Mouse (Mus musculus): Measurements from ENCODE around the gene Plekhg1. TPM values are rescaled to one million over a fixed set of nuclear protein-coding genes. Genes with fewer than 3 reads are reported as not detected.

Gene Plekhg1
- polyA plus RNA-seq, 1 experiment: 0.43 TPM

DNA sequence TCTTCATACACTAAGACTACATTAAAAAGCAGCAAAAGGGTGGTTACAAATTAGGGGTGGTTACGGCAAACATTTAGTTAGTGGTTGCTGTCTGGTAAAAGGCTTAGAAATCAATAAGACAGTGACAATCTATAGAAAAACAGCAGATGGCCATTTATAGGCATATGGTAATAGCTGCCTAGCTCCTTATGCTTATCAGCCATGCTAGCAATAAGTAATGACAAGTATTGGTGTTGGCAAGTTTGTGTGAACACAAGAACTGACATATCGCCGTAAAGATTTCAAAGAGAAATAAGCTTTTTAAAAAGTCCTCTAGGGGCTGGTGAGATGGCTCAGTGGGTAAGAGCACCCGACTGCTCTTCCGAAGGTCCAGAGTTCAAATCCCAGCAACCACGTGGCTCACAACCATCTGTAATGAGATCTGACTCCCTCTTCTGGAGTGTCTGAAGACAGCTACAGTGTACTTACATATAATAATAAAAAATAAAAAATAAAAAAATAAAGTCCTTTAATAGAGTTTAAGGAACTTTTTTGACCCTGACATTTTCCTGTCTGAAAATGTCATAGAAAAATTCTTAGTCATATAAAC, 250.2 kb downstream of the Plekhg1 start:
- H3K4me3 ChIP-seq (replicated peaks): no peak overlapping the region
- peaks cover 35% of the 10 kb centered on the region for H3K4me1 ChIP-seq
- no peaks in the 10 kb centered on the region for H3K9me3 ChIP-seq
- H3K36me3 ChIP-seq (replicated peaks; ENCODE audit: low read length): peaks cover 78% of the 10 kb centered on the region
- TF ChIP-seq GATA1 (IDR thresholded peaks at IDR 0.05; ENCODE audit: borderline replicate concordance, low read length) (no peak), FLI1 (IDR thresholded peaks at IDR 0.05; ENCODE audit: low read length) (no peak)
- H3K27me3 ChIP-seq (replicated peaks): no peaks in the 10 kb centered on the region

DNA sequence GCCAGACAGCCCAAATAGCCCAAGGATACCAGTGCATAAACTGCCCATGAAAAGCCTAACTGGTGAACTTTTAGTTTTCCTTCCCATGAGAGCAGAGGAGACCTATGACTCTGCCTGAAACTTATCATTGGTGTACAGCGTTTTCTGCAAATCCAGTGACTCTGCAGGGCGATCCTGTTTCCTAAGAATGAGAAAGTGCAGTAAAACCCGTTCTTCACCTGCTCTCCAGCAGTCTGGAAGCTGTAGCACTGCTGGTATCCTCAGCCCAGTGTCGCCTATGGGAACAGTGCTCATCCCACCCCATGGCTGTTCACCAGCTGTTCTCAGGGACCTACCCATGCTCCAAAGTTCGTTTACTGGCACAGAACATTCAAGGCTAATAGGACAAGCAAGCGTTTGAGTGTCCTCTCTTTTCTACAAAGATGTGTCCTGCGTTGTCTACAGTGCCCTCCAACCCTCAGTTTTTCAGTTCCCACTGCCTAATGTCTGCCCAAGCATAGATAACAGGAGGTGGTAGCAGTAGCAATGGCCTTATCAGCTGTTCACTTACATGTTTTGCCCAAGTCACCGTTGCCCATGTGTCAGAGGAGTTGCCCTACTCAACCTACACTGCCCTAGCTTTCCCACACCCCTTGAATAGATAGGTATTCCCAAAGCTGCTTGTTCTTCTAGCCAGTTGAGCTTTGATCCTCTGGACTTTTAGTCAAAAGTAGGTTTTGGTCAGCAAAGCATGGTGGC, 253.4 kb downstream of the Plekhg1 start:
- Histone ChIP-seq H3K36me3 (replicated peaks; ENCODE audit: low read length) (peaks cover 95% of the 10 kb centered on the region), H3K9me3 (no peaks in the 10 kb centered on the region), H3K4me3 (replicated peaks) (peak overlapping the region; percentile 65), H3K4me1 (peaks cover 43% of the 10 kb centered on the region), H3K27me3 (replicated peaks) (no peaks in the 10 kb centered on the region)
- no peak for TF ChIP-seq GATA1 (IDR thresholded peaks at IDR 0.05; ENCODE audit: borderline replicate concordance, low read length)
- TF ChIP-seq FLI1 (IDR thresholded peaks at IDR 0.05; ENCODE audit: low read length): no peak

GRCm38 (mm10) chr10:3995277-3995676, 255.1 kb downstream of the Plekhg1 start:
- Histone ChIP-seq H3K9me3 (no peaks in the 10 kb centered on the region), H3K4me1 (peaks cover 47% of the 10 kb centered on the region), H3K36me3 (replicated peaks; ENCODE audit: low read length) (peaks cover 95% of the 10 kb centered on the region), H3K27me3 (replicated peaks) (no peaks in the 10 kb centered on the region), H3K4me3 (replicated peaks) (no peak overlapping the region)
- TF ChIP-seq FLI1 (IDR thresholded peaks at IDR 0.05; ENCODE audit: low read length): no peak
- TF ChIP-seq GATA1 (IDR thresholded peaks at IDR 0.05; ENCODE audit: borderline replicate concordance, low read length): no peak

DNA sequence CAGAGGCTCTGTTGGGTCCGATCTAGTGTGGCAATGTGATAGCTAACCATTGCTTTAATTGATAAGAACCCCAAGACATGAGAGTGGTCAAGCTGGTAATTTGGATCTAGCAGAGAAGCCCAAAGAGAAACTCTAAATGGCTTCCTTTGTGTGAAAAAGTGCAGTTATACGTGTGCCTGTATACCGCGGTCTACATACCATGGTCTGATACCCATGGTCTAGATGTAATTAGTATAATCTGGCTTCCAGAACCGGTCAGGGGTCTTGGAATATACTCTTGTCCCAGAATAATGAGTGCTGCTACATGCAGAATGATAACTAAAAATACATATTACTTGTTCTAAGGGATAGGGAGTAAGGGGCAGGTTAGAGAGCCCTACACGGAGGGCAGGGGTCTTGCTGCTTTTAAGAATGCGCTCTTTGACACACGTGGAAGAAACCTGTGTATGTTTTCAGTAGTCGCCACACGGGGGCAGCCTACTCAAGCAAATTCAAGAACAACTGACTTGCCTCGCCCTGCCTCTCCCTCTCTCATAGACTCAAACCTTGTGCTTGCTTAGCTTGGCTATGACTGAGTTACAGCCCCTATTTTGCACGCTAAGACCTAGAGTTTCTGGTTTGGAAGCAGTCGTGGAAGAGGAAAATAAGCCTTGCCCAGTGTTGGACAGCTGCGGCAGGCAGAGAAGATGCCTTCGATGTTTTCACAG, 256.2 kb downstream of the Plekhg1 start:
- H3K4me3 ChIP-seq (replicated peaks): no peak overlapping the region
- H3K27me3 ChIP-seq (replicated peaks): no peaks in the 10 kb centered on the region
- peaks cover 95% of the 10 kb centered on the region for H3K36me3 ChIP-seq (replicated peaks; ENCODE audit: low read length)
- peaks cover 50% of the 10 kb centered on the region for H3K4me1 ChIP-seq
- H3K9me3 ChIP-seq: no peaks in the 10 kb centered on the region
- TF ChIP-seq GATA1 (IDR thresholded peaks at IDR 0.05; ENCODE audit: borderline replicate concordance, low read length): no peak
- TF ChIP-seq FLI1 (IDR thresholded peaks at IDR 0.05; ENCODE audit: low read length): no peak

DNA sequence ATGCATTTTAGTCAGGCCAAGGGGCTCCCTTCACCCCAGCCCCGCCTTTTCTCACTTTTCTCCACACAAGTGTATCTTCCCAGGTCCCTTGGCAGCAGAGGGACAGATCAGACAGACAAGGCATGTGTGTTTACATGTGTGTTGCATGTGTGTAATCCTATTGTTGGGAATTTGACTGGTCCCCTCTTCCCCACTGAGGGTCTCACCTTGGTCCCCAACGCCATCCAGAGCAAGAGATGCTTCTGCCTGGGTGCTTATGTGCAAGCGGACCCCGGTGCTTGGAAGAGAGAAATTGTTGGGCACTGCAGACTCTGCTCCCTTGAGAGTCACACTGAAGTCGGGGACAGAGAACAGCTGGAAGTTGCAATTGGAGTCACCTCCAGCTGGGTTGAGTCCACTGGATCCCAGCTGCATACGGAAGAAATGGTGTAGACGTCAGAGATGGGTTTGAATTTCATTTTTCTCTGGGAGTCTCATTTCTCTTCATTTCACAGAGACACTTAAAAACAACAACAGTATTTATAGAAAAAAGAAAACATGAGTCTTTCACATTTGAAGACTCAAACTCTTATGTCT, 257.8 kb downstream of the Plekhg1 start:
- TF ChIP-seq GATA1 (IDR thresholded peaks at IDR 0.05; ENCODE audit: borderline replicate concordance, low read length) (no peak), FLI1 (IDR thresholded peaks at IDR 0.05; ENCODE audit: low read length) (no peak)
- Histone ChIP-seq H3K36me3 (replicated peaks; ENCODE audit: low read length) (peaks cover 95% of the 10 kb centered on the region), H3K9me3 (no peaks in the 10 kb centered on the region), H3K4me3 (replicated peaks) (no peak overlapping the region), H3K27me3 (replicated peaks) (no peaks in the 10 kb centered on the region), H3K4me1 (peaks cover 36% of the 10 kb centered on the region)

DNA sequence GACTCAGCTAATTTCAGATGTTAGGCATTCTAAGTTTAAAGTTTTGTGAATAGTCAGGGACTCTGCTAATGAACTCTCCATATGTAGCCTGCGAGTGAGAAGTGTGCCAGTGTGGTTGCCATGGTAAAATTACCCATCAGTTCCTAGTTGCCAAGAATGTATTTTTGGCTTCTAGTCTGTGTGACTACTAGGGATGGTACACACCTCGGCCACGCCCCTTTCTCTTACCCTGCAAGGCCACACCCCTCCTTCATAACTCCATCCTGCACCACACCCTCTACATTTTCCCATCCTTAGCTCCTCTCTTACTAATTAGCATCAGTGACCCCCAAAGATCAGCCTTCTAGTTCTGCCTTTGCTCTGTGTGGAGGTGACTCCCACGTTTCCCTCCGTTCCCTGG, 262.5 kb downstream of the Plekhg1 start:
- Histone ChIP-seq H3K4me3 (replicated peaks) (no peak overlapping the region), H3K4me1 (peaks cover 17% of the 10 kb centered on the region), H3K36me3 (replicated peaks; ENCODE audit: low read length) (peaks cover 87% of the 10 kb centered on the region), H3K27me3 (replicated peaks) (no peaks in the 10 kb centered on the region), H3K9me3 (no peaks in the 10 kb centered on the region)
- TF ChIP-seq FLI1 (IDR thresholded peaks at IDR 0.05; ENCODE audit: low read length): no peak
- no peak for TF ChIP-seq GATA1 (IDR thresholded peaks at IDR 0.05; ENCODE audit: borderline replicate concordance, low read length)

- no peaks in the 10 kb centered on the region for H3K9me3 ChIP-seq
- no peak overlapping the region for H3K4me3 ChIP-seq (replicated peaks)
- H3K4me1 ChIP-seq: peaks cover 14% of the 10 kb centered on the region
- H3K27me3 ChIP-seq (replicated peaks): no peaks in the 10 kb centered on the region
- H3K36me3 ChIP-seq (replicated peaks; ENCODE audit: low read length): peaks cover 86% of the 10 kb centered on the region
- no peak for TF ChIP-seq GATA1 (IDR thresholded peaks at IDR 0.05; ENCODE audit: borderline replicate concordance, low read length)
- no peak for TF ChIP-seq FLI1 (IDR thresholded peaks at IDR 0.05; ENCODE audit: low read length)
These were observed 265.0 kb downstream of the Plekhg1 start for GRCm38 (mm10) chr10:4005191-4005590.

GRCm38 (mm10) chr10:4006296-4007015, 266.3 kb downstream of the Plekhg1 start:
- H3K27me3 ChIP-seq (replicated peaks): no peaks in the 10 kb centered on the region
- H3K36me3 ChIP-seq (replicated peaks; ENCODE audit: low read length): peaks cover 86% of the 10 kb centered on the region
- TF ChIP-seq FLI1 (IDR thresholded peaks at IDR 0.05; ENCODE audit: low read length) (no peak), GATA1 (IDR thresholded peaks at IDR 0.05; ENCODE audit: borderline replicate concordance, low read length) (no peak)
- no peak overlapping the region for H3K4me3 ChIP-seq (replicated peaks)
- peaks cover 5% of the 10 kb centered on the region; the same call in 1 of the 2 replicates for H3K4me1 ChIP-seq
- no peaks in the 10 kb centered on the region for H3K9me3 ChIP-seq

Other genes starting within 250 kb of the Plekhg1 start
- not detected in 2 replicates for gene Iyd, start 200.1 kb upstream of the Plekhg1 start, polyA plus RNA-seq (2012; ENCODE audit: insufficient read depth, low replicate concordance)
- 9.2 and 11.9 TPM in 2 replicates for gene Mthfd1l, start 232.8 kb downstream of the Plekhg1 start, polyA plus RNA-seq (2012; ENCODE audit: insufficient read depth, low replicate concordance)

Data from megakaryocyte, embryonic 14.5 days (primary cell).